8 mouse cellular contexts compared by ENCODE assay signal in genomic region chr9:70209296-70210049, GRCm38 (mm10). TPM values are rescaled to one million over a fixed set of nuclear protein-coding genes. Genes with fewer than 3 reads are reported as not detected.
DNase-seq lines count a peak whose midpoint lies in the region; ATAC-seq lines count a peak whose summit lies in the region.

No protein-coding gene starts in this region.

- H3K9ac ChIP-seq in forebrain, embryonic 13.5 days: no peak overlapping the region
- no peak overlapping the region for H3K9ac ChIP-seq in forebrain, embryonic 16.5 days (replicated peaks; ENCODE audit: low read depth, low read length)
- H3K9ac ChIP-seq in neural tube, embryonic 15.5 days (replicated peaks): no peak overlapping the region

- peak; percentile 58 for DNase-seq in NIH3T3 (ENCODE audit: low read depth)
- peak; percentile 13 to 27 for DNase-seq in gastrocnemius, adult 8-10 months (ENCODE audit: low spot score in 2 of 2)
- DNase-seq in kidney, adult 8-10 months: peak; percentile 68 to 74
- DNase-seq in adrenal gland, postnatal 25 days: no peak
- DNase-seq in right cerebral cortex, postnatal 10 days (ENCODE audit: low spot score in 2 of 2): no peak

- WGBS in forebrain, embryonic 13.5 days: 78% methylated on average over 8 of the region's 8 CpGs
- WGBS in forebrain, embryonic 16.5 days: 76% methylated on average over 8 of the region's 8 CpGs
- 56% methylated on average over 8 of the region's 8 CpGs for WGBS in neural tube, embryonic 15.5 days

- ATAC-seq in forebrain, embryonic 13.5 days: no peak
- ATAC-seq in forebrain, embryonic 16.5 days: no peak
- ATAC-seq in neural tube, embryonic 15.5 days (ENCODE audit: low FRiP score): no peak

- no peak overlapping the region for H3K4me3 ChIP-seq in forebrain, embryonic 13.5 days
- no peak overlapping the region for H3K4me3 ChIP-seq in forebrain, embryonic 16.5 days (replicated peaks; ENCODE audit: low read length)
- H3K4me3 ChIP-seq in neural tube, embryonic 15.5 days (replicated peaks): no peak overlapping the region

- peak overlapping the region; percentile 100; the same call in 1 of the 2 replicates for H3K4me2 ChIP-seq in forebrain, embryonic 13.5 days
- H3K4me2 ChIP-seq in forebrain, embryonic 16.5 days (ENCODE audit: low read length): no peak overlapping the region
- peak overlapping the region; percentile 99 for H3K4me2 ChIP-seq in neural tube, embryonic 15.5 days

- no peaks in the 10 kb centered on the region for H3K9me3 ChIP-seq in forebrain, embryonic 13.5 days (replicated peaks)
- H3K9me3 ChIP-seq in forebrain, embryonic 16.5 days (ENCODE audit: control insufficient read depth, low read length): no peaks in the 10 kb centered on the region
- H3K9me3 ChIP-seq in neural tube, embryonic 15.5 days (replicated peaks): no peaks in the 10 kb centered on the region

- no peak overlapping the region for H3K27ac ChIP-seq in forebrain, embryonic 13.5 days
- H3K27ac ChIP-seq in forebrain, embryonic 16.5 days (ENCODE audit: low read length): no peak overlapping the region
- no peak overlapping the region for H3K27ac ChIP-seq in neural tube, embryonic 15.5 days (replicated peaks)

- H3K27me3 ChIP-seq in forebrain, embryonic 13.5 days: peaks cover 14% of the 10 kb centered on the region; the same call in 1 of the 2 replicates
- H3K27me3 ChIP-seq in forebrain, embryonic 16.5 days (replicated peaks; ENCODE audit: control insufficient read depth, insufficient read depth, low read length): peaks cover 5% of the 10 kb centered on the region; the same call in 1 of the 2 replicates
- H3K27me3 ChIP-seq in neural tube, embryonic 15.5 days (replicated peaks): peaks cover 7% of the 10 kb centered on the region; the same call in 1 of the 2 replicates

- H3K36me3 ChIP-seq in forebrain, embryonic 13.5 days (ENCODE audit: poor library complexity, severe bottlenecking): no peaks in the 10 kb centered on the region
- no peaks in the 10 kb centered on the region for H3K36me3 ChIP-seq in forebrain, embryonic 16.5 days (ENCODE audit: control insufficient read depth, insufficient read depth)
- no peaks in the 10 kb centered on the region for H3K36me3 ChIP-seq in neural tube, embryonic 15.5 days

- peaks cover 20% of the 10 kb centered on the region for H3K4me1 ChIP-seq in forebrain, embryonic 13.5 days
- H3K4me1 ChIP-seq in forebrain, embryonic 16.5 days (replicated peaks; ENCODE audit: control insufficient read depth, insufficient read depth, low read length): peaks cover 12% of the 10 kb centered on the region
- peaks cover 16% of the 10 kb centered on the region for H3K4me1 ChIP-seq in neural tube, embryonic 15.5 days

RNA-seq across cellular contexts. Expression of gene Myo1e, which starts 2.3 kb away (rescaled TPM):
- polyA plus RNA-seq in forebrain, embryonic 13.5 days (2015; fragmentation: Nextera tagmentation; extraction: Ambion mirVana): 5.1 and 6.9 TPM in 2 replicates
- 5.8 and 7.2 TPM in 2 replicates for polyA plus RNA-seq in forebrain, embryonic 16.5 days (2015; fragmentation: Nextera tagmentation; extraction: Ambion mirVana)
- total RNA-seq in gastrocnemius, adult 8-10 months (2022): 1 to 10 TPM; 4.7 to 8.3 (median 5.3) TPM
- polyA plus RNA-seq in neural tube, embryonic 15.5 days (2015; fragmentation: Nextera tagmentation; extraction: Ambion mirVana): 5.3 and 8.9 TPM in 2 replicates
- total RNA-seq in adrenal gland, postnatal 25 days (2021): 24.5 TPM in 2 replicates

Comparison
In these comparisons a context has a peak if more than half of its experiments do, and no peak if none do; other contexts are left out.
1. DNase-seq: peak in NIH3T3 (single experiment), gastrocnemius, adult 8-10 months (2 of 2) and kidney, adult 8-10 months (2 of 2); none in adrenal gland, postnatal 25 days (single experiment) and right cerebral cortex, postnatal 10 days (0 of 2).